Mouse (Mus musculus): ENCODE results near the gene Epm2aip1.

The Epm2aip1 gene

DNA sequence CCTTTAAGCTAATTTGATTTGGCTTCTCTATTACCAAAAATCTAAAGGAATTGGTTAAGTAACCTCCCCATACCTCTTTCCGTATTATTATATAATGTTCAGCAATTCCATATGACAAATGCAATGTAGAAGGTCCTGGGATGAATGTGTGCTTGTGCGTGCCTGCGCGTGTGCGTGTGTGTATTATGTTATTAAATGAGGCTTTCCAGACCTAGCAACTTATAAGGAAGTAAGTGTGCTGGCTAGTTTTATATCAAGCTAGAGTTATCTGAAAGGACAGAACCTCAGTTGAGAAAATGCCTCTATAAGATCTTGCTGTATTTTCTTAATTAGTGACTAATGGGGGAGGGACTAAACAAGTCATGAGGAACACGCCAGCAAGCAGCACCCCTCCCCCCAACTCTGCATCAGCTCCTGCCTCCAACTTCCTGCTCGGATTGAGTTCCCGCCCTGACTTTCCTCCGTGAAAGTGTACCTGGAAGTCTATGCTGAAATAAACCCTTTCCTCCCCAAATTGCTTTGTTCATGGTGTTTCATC is 17.6 kb downstream of the Epm2aip1 start:
- no peak for DNase-seq

DNA sequence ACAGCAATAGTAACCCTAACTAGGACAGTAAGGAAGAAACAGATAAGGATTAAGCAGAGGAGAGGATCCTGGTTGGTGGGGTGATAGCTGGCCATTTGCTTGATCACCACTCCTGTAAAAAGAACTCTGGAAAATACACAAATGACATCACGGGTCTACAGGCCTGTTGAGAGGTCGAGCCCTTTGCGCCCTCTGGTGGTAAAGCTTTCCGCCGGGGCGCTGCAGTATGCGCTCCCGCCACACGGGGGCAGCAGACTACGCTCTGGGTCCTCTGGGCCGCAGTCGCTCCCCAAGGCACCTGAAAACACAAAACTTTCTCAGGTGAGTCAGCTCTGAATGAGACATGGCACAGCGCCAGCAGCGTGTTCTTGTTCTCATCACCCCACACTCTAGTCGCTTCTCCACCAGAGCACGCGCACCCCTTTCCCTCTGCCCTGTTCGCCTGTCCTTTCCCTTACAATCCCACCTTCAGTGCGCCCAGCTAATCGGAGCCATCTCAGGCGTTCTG is 18.2 kb downstream of the Epm2aip1 start:
- DNase-seq, result peak; percentile 89

DNA sequence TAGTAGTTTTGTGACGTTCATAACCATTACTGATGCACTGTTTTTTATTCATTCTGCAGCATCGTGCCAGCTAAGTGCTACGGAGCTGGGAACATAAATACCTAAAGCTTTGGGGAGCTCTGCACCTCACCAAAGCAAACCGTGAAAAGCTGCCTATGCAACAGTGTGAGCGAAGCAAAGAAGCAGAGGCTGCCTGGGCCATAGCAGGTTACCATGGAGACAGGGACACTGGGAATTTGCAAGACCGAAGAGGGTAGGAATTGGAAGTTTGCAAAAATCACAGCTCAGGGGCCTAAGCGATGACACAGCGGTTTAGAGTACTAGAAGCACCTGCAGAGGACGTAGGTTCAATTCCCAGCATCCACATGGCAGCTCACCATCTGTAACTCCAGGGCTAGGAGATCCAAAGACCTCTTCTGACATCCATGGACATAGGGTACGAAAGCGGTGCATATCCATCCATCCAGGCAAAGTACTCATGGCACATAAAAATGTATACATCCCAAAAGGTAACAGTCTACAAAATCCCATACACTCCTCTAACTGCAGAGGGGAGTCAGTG is 18.9 kb downstream of the Epm2aip1 start:
- no peak for DNase-seq

DNA sequence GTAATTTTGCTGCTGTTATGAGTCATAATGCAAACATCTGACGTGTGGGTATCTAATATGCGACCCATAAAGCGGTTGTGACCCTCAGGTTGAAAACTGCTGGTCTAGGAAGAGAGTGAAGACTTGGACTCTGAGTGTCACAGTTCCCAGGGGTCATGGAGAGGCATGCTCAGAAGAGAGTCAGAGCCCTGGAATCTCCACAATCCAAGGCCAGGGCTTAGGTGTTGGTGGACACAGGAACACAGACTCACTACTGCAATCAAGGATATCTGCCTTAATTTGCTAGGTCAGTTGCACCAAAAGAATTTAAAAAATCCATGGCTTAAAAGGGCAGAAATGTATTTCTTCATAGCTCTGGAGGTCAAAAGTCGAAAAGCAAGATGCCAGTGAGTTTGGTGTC is 21.5 kb downstream of the Epm2aip1 start:
- DNase-seq, result no peak

DNA sequence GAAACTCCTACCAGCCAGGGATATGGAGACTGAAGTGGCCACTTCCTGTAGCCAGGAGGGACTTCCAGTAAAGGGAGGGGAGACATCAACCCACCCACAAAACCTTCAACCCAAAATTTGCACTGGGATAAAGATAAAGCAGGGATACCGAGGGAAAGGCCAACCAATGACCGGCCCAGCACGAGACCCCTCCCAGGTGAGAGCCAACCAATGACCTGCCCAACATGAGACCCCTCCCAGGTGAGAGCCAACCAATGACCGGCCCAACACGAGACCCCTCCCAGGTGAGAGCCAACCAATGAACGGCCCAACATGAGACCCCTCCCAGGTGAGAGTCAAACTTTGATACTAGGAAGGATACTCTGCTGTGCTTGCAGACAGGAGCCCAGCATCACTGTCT is 23.2 kb downstream of the Epm2aip1 start:
- no peak for DNase-seq

DNA sequence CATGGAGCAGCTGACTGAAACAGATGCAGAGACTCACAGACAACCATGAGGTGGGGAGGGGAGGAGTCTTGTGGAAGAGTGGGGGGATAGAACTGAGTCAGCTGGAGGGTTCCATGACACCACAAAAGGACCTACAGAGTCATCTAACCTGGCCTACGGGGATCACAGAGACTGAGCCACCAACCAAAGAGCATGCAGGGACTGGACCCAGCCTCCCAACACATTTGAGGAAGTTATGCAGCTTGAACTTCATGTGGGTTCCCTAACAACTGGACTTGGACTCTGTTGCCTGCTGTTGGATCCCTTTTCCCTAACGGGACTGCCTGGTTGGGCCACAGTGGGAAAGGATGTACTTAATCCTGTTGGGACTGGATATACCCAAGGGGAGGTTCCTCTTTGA is 23.6 kb downstream of the Epm2aip1 start:
- no peak for DNase-seq

DNA sequence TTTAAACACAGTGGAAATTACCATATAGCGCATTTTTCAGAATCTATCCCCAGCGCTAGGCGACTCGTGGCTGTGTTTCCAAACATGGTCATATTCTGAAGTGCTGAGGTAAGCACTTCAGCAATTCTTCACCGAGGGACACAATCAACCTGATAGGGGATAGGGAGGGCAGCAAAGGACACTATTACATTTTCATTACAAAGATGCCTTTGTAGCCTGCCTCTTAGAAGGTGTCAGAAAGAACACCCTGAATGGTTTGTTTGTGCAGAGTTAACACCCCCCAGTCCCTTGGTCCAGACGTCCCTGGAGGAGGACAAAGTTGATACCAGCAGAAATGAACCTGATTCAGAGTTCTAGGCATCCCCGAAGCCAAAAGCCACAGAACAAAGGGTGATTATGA is 24.7 kb downstream of the Epm2aip1 start:
- no peak for DNase-seq

DNA sequence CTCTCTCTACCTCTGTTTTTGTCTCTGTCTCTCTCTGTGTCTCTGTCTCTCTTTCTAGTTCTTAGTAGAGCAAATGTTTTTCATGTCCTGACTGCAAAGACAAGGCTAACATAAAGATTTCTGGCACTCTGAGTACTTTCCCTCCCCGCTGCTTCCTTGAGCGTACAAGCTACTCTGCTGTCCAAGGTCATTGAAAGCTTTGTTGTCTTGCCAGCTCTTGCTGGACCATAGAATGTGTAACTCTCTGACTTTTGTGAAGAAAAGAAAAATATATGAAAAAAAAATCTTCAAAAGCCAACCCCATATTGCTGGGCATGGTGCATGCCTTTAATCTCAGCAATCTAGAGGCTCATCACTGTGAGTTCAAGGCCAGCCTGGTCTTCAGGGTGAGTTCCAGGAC is 26.9 kb downstream of the Epm2aip1 start:
- no peak for DNase-seq

DNA sequence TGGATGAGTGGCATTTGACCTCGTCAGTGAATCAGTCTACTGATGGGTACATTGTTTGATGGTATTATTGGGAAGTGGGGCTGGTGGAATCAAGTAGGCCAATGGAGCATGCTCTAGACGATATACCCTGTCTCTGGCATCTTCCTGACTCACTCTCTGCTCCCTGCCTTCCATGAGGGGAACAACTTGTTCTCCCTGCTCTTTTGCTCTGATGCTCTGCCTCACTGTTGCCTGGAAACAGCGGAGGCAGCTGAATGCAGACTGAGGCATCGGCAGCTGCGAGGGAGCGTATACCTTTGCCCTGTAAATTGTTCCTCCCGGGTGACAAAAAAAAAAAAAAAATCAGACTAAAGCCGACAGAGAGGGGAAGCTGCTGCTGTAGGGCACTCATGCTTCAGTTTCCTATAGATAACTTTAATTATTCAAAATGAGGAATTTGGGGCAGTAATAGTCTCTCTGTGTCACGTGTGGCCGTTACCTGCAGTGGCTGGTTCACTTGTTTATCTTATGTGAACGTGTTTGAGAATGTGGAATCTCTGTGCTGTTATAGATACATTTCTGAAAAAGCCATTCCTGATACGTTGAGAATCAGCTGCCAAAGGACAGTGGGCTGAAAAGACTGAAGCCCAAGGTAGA is 30.6 kb downstream of the Epm2aip1 start:
- no peak for DNase-seq

DNA sequence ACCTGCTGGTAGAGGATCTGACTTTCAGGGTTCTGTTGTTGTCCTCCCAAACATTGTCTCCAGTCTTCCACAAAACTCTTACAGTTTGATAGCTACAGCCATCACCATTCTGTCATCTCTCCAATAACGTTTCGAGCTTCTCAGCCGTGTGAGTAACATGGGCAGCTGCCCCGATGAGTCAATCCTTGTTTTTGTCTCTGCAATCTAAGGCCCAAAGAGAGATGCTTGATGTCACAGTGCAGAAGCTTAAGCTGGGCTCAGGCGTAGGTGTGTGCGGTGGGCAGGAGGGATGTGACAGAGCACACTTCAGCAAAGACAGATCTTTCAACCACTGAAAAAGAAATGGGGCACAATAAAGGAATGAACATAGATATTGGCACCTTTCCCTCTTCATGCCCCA is 32.3 kb downstream of the Epm2aip1 start:
- DNase-seq, result no peak

DNA sequence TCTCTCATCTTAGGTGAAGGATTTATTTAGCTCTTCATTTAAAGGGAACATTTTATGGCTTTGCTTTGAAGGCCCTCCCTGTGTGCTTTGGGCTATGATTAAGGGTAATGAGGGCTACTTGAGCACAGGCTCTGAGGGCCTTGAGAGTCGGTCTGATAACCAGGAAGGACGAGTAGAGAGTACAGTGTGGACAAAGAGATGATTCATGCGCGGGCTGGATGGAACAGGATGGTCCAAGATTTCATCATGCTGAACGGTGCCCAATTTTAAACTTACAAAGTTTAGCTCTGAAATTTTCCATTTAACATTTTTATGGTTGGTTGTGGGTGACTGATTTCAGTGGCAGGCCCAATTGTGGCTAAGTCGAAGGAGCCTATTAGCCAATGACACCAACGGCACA is 34.4 kb downstream of the Epm2aip1 start:
- no peak for DNase-seq

DNA sequence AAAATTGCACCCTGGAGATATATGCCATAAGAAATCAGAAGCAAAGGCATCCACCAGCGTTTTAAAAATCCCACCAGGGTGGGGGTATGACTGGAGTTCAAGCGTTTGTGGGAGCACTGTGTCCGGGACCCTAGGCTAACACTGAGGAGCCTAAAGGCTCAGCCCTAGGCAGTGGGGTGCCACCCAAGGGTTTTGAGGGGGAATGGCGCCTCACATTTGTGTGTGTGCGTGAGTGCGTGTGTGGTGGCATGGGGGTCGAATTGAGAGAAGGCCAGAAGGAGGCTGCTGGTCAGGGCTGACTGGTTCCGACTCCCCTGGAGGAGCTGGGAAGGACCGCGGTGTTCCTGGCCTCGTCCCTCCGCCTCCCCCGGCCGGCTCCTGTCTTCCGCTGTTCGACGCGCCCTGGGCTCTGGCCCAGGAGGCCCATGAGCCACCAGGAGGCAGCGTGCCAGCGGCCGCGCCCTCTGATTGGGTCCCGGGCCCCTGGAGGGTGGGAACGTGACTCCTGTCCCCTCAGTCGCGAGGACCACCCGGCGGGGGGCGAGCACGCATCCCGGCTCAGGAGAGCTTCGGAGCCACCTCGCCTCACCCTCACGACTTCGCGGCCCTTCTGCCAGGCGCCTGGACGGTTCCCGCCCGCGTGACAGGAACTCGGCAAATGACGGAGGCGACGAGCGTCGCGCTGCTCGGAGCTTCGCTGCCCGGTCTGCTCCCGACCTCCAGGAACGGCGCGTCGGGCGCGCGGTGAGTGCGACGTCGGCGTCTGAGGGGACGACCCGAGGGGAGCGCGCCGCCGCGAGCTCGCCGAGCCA is 39.5 kb downstream of the Epm2aip1 start, which contains the start of gene Trank1:
Gene Trank1, plus strand, starts transcription at position 709 of the 812 bp plus-strand sequence.
- DNase-seq, result no peak

DNA sequence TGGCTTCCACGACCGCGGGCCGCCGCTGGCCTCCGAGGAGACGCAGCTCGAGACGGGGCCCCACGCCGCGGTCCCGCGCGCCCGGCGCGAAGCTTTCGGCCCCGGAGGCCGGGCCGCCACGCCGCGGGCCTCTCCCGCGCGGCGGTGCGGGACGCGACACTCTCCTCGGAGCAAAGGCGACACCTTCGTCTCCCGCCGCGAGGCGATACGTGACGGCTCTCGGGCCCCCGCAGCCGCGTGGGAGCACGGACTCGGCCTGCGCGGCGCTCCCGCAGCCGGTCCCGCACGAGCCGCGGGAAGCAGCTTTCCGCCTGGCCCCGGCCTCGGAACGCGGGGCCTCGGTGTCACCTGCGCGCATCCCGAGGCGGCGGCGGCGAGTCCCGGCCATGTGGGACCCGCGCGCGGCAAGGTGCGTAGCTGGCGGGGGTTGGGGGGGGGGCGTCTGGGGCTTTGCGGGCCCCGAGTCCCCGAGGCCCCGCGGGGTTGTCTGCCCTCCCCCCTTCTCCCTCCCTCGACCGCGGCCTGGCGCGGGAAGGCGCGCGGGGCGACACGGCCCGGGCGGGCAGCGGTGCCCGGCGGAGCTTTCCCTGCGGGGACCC is 40.2 kb downstream of the Epm2aip1 start:
- DNase-seq, result peak; percentile 62

DNA sequence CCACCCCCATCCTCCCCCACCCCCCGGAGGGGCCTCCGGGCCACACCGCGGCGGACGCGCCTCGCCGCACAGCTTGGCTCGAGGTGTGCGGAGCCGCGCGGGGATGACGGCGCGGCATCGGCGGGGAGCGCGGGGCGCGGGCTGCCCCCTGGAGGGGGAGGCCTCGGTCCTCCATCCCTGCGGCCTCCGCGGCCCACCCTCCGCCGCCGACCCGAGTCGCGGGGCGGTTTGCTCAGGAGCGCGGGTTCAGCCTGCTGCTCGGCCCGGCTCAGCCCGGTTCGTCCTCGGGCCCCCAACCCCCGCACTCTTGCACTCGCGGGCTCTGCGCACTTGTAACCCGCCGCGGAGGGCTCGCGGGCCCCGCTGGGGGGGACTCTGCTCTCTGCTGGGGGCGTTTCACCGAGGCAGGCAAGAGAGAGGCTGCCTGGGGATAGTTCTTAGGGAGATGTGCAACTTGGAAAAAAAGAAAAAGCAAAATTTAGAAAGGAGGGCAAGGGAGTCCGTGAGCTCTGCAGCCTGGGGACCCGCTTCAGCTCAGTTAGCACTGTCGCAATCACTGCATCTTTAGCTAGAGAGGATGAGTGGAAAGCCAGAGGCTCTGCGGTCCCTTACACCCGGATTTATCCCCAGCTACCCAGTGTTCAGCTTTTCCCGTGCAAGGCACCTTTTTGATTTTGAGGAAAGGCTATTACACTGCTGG is 40.9 kb downstream of the Epm2aip1 start:
- peak; percentile 48 for DNase-seq

DNA sequence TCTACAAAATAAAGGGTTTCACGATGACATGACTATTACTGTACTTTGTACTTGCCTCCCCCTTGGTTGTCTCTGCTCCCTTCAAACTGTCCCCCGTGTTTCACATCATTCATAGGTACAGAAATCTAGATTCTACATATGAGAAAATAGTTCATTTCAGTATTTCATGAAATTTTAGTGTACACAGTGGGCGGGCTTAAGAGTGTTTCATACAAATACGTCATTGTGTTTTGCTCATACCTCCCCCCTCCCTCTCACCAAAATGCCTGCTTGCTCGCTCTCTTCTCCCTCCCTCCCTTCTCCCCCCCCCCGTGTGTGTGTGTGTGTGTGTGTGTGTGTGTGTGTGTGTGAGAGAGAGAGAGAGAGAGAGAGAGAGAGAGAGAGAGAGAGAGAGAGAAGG is 41.6 kb downstream of the Epm2aip1 start:
- DNase-seq, result no peak

DNA sequence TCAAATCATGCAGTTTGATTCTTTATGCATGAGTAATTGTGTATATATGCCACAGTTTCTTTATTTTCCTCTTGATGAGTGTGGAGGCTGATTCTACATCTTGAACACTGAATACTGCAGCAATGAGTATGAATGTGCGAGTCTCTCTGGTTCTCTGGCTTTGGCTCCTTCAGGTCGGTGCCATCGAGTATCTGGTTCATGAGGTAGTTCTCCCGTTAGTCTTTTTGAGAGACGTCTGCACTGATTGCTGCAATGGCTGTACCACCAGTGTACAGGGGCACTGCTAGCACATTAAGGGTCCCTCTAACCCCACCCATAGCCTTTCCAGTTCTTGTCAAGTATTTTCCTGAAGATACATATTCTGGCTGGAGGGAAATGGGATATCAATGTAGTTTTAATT is 42.1 kb downstream of the Epm2aip1 start:
- no peak for DNase-seq

DNA sequence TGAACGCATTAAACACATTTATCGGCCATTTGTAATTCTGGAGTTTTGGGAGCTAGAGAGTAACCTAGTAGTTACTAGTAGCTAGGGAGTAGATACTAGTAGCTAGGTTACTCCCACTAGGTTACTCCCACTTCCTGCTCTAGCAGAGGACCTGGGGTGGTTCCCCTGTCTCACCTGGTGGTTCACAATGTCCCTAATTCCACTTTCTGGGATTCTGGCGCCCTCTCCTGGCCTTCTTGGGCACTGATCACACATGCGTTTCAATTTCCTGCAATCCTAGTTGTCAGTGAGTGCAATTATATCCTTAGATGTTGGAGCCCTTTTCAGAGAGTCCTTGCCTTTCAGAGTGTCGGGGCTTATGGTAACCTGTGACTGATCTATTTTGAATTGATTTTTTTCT is 42.5 kb downstream of the Epm2aip1 start:
- peak; percentile 42 for DNase-seq

DNA sequence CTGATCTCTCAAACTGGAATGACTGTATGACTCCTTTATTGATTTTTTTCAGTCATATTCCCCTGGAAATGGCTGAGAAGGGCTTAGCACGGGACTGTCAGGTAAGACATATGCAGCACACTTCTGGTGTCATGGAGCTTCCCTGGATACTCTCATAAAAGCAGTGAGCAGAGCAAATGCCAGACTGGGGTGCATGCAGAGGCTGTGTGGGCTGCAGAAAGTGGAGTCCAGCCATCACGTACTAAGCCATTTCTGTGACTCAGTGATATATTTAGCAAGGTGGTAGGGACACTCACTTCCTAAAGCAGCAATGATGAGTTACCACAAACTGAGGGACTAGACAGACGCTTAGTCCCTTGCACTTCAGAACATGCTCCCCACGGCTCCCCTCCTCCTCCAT is 49.2 kb downstream of the Epm2aip1 start:
- no peak for DNase-seq

DNA sequence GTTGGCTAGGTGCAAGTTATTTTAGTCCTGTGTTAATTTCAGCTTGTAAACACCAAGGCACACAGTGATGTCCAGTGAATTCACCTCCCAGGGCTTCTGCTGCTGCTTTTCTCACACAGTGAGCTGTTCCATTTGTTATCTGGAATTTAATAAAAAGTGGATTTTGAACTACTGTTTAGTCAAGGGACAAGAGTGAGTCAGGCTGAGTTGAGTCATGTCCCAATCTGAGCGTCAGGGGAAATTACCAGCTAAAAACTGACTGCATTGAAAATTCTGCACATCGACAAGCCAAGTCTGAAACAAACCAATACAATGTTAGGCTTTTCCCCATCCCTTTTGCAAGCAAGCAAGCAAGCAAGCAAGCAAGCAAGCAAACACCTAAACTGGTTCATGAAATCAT is 53.2 kb downstream of the Epm2aip1 start:
- DNase-seq, result no peak
